Mouse (Mus musculus): Measurements from ENCODE around the gene Olfr1230. TPM values are rescaled to one million over a fixed set of nuclear protein-coding genes. Genes with fewer than 3 reads are reported as not detected.

Gene Olfr1230
- polyA plus RNA-seq (2015; fragmentation: Nextera tagmentation; extraction: Ambion mirVana) = not detected in 2 replicates

DNA sequence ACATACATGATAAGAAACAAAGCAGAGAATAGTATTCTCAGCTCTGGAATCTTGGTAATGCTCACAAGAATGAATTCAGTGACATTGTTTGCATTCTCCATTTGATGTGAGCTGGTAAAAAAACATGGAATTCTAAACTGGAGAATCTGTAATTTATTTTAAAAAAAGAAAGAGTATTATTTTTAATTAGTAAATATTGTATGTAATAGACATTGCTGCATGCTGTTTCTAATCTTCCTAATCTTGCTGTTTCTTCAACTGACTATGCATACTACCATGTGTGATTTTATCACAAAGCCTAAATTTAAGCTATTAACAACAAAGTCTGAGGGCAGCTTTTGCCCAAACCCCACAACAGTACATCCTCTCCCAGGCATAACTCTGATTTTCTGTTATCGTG lies at the start of gene Olfr1230:
Gene Olfr1230, minus strand, starts transcription at position 101 of the 400 bp plus-strand sequence.
- WGBS (ENCODE audit: insufficient replicate concordance) = 67% methylated on average over 1 of the region's 1 CpGs
- Histone ChIP-seq H3K9ac (ENCODE audit: low read depth, low read length) (no peak within 1 kb of the TSS), H3K4me1 (ENCODE audit: control insufficient read depth, low read depth, low read length) (no peaks in the 10 kb centered on the region), H3K36me3 (ENCODE audit: control insufficient read depth, insufficient read depth) (no peaks in the 10 kb centered on the region), H3K9me3 (replicated peaks; ENCODE audit: control insufficient read depth, low read length) (no peaks in the 10 kb centered on the region), H3K27ac (ENCODE audit: low read length) (no peak within 1 kb of the TSS), H3K27me3 (ENCODE audit: control insufficient read depth, insufficient read depth, low read depth, low read length) (no peaks in the 10 kb centered on the region), H3K4me2 (ENCODE audit: low read depth, low read length) (no peak within 1 kb of the TSS), H3K4me3 (ENCODE audit: low read depth, low read length) (no peak within 1 kb of the TSS)
- no peak for ATAC-seq (ENCODE audit: low read depth)

DNA sequence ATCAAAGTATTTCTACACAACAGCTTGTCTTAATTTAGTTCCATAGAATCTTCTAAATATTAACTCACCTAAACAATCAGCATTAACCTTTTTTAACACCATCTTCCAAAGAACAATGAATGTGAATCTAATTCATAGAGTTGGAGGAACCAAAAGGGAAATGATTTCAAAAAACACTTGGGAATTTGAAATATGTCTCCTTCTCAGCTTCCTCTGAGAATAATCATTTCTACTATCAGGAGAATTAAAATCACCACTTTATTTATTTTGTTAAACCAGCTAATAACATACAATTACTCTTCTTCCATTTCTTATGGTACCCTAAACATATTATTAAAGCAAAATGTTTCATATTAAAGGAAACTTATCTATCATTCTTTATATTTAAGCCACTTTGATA lies 45.2 kb upstream of the Olfr1230 start, which contains the start of gene Olfr1233:
Gene Olfr1233, minus strand, starts transcription at position 101 of the 400 bp plus-strand sequence.
- no peaks in the 10 kb centered on the region for H3K36me3 ChIP-seq (ENCODE audit: control insufficient read depth, insufficient read depth)
- no peaks in the 10 kb centered on the region for H3K9me3 ChIP-seq (replicated peaks; ENCODE audit: control insufficient read depth, low read length)
- no peaks in the 10 kb centered on the region for H3K4me1 ChIP-seq (ENCODE audit: control insufficient read depth, low read depth, low read length)
- H3K4me3 ChIP-seq (ENCODE audit: low read depth, low read length) = no peak within 1 kb of the TSS
- H3K27ac ChIP-seq (ENCODE audit: low read length) = no peak within 1 kb of the TSS
- H3K9ac ChIP-seq (ENCODE audit: low read depth, low read length) = no peak within 1 kb of the TSS
- no peaks in the 10 kb centered on the region for H3K27me3 ChIP-seq (ENCODE audit: control insufficient read depth, insufficient read depth, low read depth, low read length)
- H3K4me2 ChIP-seq (ENCODE audit: low read depth, low read length) = no peak within 1 kb of the TSS
- ATAC-seq (ENCODE audit: low read depth) = no peak

DNA sequence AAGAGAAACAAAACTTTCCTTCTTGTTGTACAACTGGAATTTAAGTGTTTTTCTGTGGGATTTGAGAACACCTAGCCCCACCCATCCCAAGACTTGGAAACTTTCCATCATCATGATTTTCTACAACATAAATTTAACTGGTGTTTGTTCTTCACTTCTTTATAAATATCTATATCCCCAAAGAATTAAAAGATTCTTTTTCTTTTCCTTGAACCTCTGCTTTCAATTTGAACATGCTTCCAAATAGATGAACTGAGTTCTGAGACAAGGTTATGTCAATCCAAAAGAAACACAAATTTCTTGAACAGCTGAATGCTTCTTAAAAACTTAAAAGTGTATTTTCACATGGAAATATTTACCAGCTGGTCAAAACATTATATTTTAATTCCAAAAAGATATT lies 32.5 kb upstream of the Olfr1230 start, which contains the start of gene Olfr1232:
Gene Olfr1232, minus strand, starts transcription at position 101 of the 400 bp plus-strand sequence.
- Histone ChIP-seq H3K4me3 (ENCODE audit: low read depth, low read length) (no peak within 1 kb of the TSS), H3K4me2 (ENCODE audit: low read depth, low read length) (no peak within 1 kb of the TSS), H3K4me1 (ENCODE audit: control insufficient read depth, low read depth, low read length) (no peaks in the 10 kb centered on the region), H3K9ac (ENCODE audit: low read depth, low read length) (no peak within 1 kb of the TSS), H3K36me3 (ENCODE audit: control insufficient read depth, insufficient read depth) (no peaks in the 10 kb centered on the region), H3K27me3 (ENCODE audit: control insufficient read depth, insufficient read depth, low read depth, low read length) (no peaks in the 10 kb centered on the region), H3K27ac (ENCODE audit: low read length) (no peak within 1 kb of the TSS), H3K9me3 (replicated peaks; ENCODE audit: control insufficient read depth, low read length) (no peaks in the 10 kb centered on the region)
- ATAC-seq (ENCODE audit: low read depth) = no peak

DNA sequence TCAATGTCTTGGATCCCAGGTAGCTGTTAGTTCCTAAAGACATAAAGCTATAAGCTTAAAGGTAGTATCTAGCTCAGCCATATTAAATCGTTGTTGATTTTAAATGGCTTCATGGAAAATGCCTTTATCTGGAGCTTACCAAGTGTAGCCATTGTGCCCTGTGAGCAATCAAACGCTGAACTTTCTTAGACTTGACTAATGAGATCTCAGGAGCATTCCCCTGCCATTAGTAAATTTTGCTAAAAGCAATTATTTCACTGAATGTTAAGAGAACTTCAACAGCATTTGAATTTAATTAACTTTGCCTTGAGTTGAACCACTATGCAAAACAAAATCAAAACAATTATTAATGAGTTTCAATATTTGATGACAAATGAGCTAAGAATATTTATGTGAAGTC lies 9.9 kb upstream of the Olfr1230 start, which contains the start of gene Olfr1231:
Gene Olfr1231, minus strand, starts transcription at position 101 of the 400 bp plus-strand sequence.
- ATAC-seq (ENCODE audit: low read depth) = no peak
- Histone ChIP-seq H3K4me1 (ENCODE audit: control insufficient read depth, low read depth, low read length) (no peaks in the 10 kb centered on the region), H3K27ac (ENCODE audit: low read length) (no peak within 1 kb of the TSS), H3K27me3 (ENCODE audit: control insufficient read depth, insufficient read depth, low read depth, low read length) (no peaks in the 10 kb centered on the region), H3K4me3 (ENCODE audit: low read depth, low read length) (no peak within 1 kb of the TSS), H3K9ac (ENCODE audit: low read depth, low read length) (no peak within 1 kb of the TSS), H3K9me3 (replicated peaks; ENCODE audit: control insufficient read depth, low read length) (no peaks in the 10 kb centered on the region), H3K36me3 (ENCODE audit: control insufficient read depth, insufficient read depth) (no peaks in the 10 kb centered on the region), H3K4me2 (ENCODE audit: low read depth, low read length) (no peak within 1 kb of the TSS)
- WGBS (ENCODE audit: insufficient replicate concordance) = 47% methylated on average over 2 of the region's 2 CpGs

DNA sequence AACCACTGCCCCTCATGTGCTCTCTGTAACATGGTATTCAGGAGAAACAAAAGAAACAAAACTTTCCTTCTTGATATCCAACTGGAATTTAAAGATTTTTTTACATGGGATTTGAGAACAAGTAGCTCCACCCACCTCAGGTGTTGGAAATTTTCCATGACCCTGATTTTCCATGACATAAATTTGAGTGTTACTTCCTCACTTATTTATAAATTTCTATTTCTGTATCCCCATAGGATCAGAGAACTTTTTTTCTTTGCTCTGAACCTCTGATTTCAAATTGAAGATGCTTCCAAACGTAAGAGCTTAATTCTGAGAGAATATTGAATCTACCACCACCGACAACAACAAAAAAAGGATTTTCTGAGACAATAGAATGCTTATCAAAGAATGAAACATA lies 9.2 kb downstream of the Olfr1230 start, which contains the start of gene Olfr1229:
Gene Olfr1229, minus strand, starts transcription at position 101 of the 400 bp plus-strand sequence.
- H3K36me3 ChIP-seq (ENCODE audit: control insufficient read depth, insufficient read depth) = no peaks in the 10 kb centered on the region
- ATAC-seq (ENCODE audit: low read depth) = no peak
- H3K9ac ChIP-seq (ENCODE audit: low read depth, low read length) = no peak within 1 kb of the TSS
- H3K9me3 ChIP-seq (replicated peaks; ENCODE audit: control insufficient read depth, low read length) = no peaks in the 10 kb centered on the region
- no peaks in the 10 kb centered on the region for H3K27me3 ChIP-seq (ENCODE audit: control insufficient read depth, insufficient read depth, low read depth, low read length)
- H3K4me3 ChIP-seq (ENCODE audit: low read depth, low read length) = no peak within 1 kb of the TSS
- WGBS (ENCODE audit: insufficient replicate concordance) = 51% methylated on average over 2 of the region's 2 CpGs
- no peak within 1 kb of the TSS for H3K4me2 ChIP-seq (ENCODE audit: low read depth, low read length)
- H3K4me1 ChIP-seq (ENCODE audit: control insufficient read depth, low read depth, low read length) = no peaks in the 10 kb centered on the region
- no peak within 1 kb of the TSS for H3K27ac ChIP-seq (ENCODE audit: low read length)

DNA sequence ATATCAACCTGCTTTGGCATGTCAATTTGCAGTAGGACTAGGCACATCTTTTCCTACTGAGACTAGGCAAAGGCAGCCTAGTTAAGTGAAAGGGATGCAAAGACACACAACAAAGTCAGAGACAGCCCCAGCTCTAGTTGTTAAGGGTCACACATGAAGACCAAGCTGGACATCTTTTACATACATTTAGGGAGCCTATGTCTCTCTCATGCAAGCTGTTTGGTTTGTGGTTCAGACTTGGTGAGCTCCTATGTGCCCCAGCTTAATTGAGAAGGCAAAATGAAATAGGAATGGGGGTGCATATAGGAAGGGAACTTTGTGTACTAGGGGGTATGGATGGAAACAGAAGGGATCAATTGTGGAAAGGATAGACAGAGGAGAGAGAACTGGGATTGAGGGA lies 43.1 kb downstream of the Olfr1230 start, which contains the start of gene Olfr1228:
Gene Olfr1228, minus strand, starts transcription at position 101 of the 400 bp plus-strand sequence.
- Histone ChIP-seq H3K4me2 (ENCODE audit: low read depth, low read length) (no peak within 1 kb of the TSS), H3K9ac (ENCODE audit: low read depth, low read length) (no peak within 1 kb of the TSS), H3K36me3 (ENCODE audit: control insufficient read depth, insufficient read depth) (no peaks in the 10 kb centered on the region), H3K27me3 (ENCODE audit: control insufficient read depth, insufficient read depth, low read depth, low read length) (no peaks in the 10 kb centered on the region), H3K4me1 (ENCODE audit: control insufficient read depth, low read depth, low read length) (no peaks in the 10 kb centered on the region), H3K4me3 (ENCODE audit: low read depth, low read length) (no peak within 1 kb of the TSS), H3K9me3 (replicated peaks; ENCODE audit: control insufficient read depth, low read length) (no peaks in the 10 kb centered on the region), H3K27ac (ENCODE audit: low read length) (no peak within 1 kb of the TSS)
- ATAC-seq (ENCODE audit: low read depth) = no peak

Other genes starting within 250 kb of the Olfr1230 start
- gene Olfr1218, start 236.1 kb downstream of the Olfr1230 start, polyA plus RNA-seq (2015; fragmentation: Nextera tagmentation; extraction: Ambion mirVana) = not detected in 2 replicates
- gene Olfr1219, start 213.8 kb downstream of the Olfr1230 start, polyA plus RNA-seq (2015; fragmentation: Nextera tagmentation; extraction: Ambion mirVana) = not detected in 2 replicates
- not detected in 2 replicates for gene Olfr1220, start 190.4 kb downstream of the Olfr1230 start, polyA plus RNA-seq (2015; fragmentation: Nextera tagmentation; extraction: Ambion mirVana)
- gene Olfr1221, start 180.0 kb downstream of the Olfr1230 start, polyA plus RNA-seq (2015; fragmentation: Nextera tagmentation; extraction: Ambion mirVana) = not detected in 2 replicates
- not detected in 2 replicates for gene Olfr1222, start 164.2 kb downstream of the Olfr1230 start, polyA plus RNA-seq (2015; fragmentation: Nextera tagmentation; extraction: Ambion mirVana)
- not detected in 2 replicates for gene Olfr1223, start 145.7 kb downstream of the Olfr1230 start, polyA plus RNA-seq (2015; fragmentation: Nextera tagmentation; extraction: Ambion mirVana)
- gene Olfr1224-ps1, start 133.2 kb downstream of the Olfr1230 start, polyA plus RNA-seq (2015; fragmentation: Nextera tagmentation; extraction: Ambion mirVana) = not detected in 2 replicates
- not detected in 2 replicates for gene Olfr1225, start 122.6 kb downstream of the Olfr1230 start, polyA plus RNA-seq (2015; fragmentation: Nextera tagmentation; extraction: Ambion mirVana)
- gene Olfr1226, start 97.2 kb downstream of the Olfr1230 start, polyA plus RNA-seq (2015; fragmentation: Nextera tagmentation; extraction: Ambion mirVana) = not detected in 2 replicates
- gene Olfr1228, start 43.2 kb downstream of the Olfr1230 start, polyA plus RNA-seq (2015; fragmentation: Nextera tagmentation; extraction: Ambion mirVana) = not detected in 2 replicates
- not detected in 2 replicates for gene Olfr1229, start 9.3 kb downstream of the Olfr1230 start, polyA plus RNA-seq (2015; fragmentation: Nextera tagmentation; extraction: Ambion mirVana)
- not detected in 2 replicates for gene Olfr1231, start 9.8 kb upstream of the Olfr1230 start, polyA plus RNA-seq (2015; fragmentation: Nextera tagmentation; extraction: Ambion mirVana)
- not detected in 2 replicates for gene Olfr1232, start 32.4 kb upstream of the Olfr1230 start, polyA plus RNA-seq (2015; fragmentation: Nextera tagmentation; extraction: Ambion mirVana)
- not detected in 2 replicates for gene Olfr1233, start 45.1 kb upstream of the Olfr1230 start, polyA plus RNA-seq (2015; fragmentation: Nextera tagmentation; extraction: Ambion mirVana)
- not detected in 2 replicates for gene Olfr1234, start 67.6 kb upstream of the Olfr1230 start, polyA plus RNA-seq (2015; fragmentation: Nextera tagmentation; extraction: Ambion mirVana)
- not detected in 2 replicates for gene Olfr1238, start 112.4 kb upstream of the Olfr1230 start, polyA plus RNA-seq (2015; fragmentation: Nextera tagmentation; extraction: Ambion mirVana)
- not detected in 2 replicates for gene Olfr1239, start 123.1 kb upstream of the Olfr1230 start, polyA plus RNA-seq (2015; fragmentation: Nextera tagmentation; extraction: Ambion mirVana)
- gene Olfr1240, start 145.7 kb upstream of the Olfr1230 start, polyA plus RNA-seq (2015; fragmentation: Nextera tagmentation; extraction: Ambion mirVana) = not detected in 2 replicates
- not detected in 2 replicates for gene Olfr1241, start 189.9 kb upstream of the Olfr1230 start, polyA plus RNA-seq (2015; fragmentation: Nextera tagmentation; extraction: Ambion mirVana)
- gene Olfr1242, start 201.1 kb upstream of the Olfr1230 start, polyA plus RNA-seq (2015; fragmentation: Nextera tagmentation; extraction: Ambion mirVana) = not detected in 2 replicates
- gene Olfr1243, start 234.2 kb upstream of the Olfr1230 start, polyA plus RNA-seq (2015; fragmentation: Nextera tagmentation; extraction: Ambion mirVana) = not detected in 2 replicates